29 mouse cellular contexts compared by ENCODE assay signal in the genomic region with DNA sequence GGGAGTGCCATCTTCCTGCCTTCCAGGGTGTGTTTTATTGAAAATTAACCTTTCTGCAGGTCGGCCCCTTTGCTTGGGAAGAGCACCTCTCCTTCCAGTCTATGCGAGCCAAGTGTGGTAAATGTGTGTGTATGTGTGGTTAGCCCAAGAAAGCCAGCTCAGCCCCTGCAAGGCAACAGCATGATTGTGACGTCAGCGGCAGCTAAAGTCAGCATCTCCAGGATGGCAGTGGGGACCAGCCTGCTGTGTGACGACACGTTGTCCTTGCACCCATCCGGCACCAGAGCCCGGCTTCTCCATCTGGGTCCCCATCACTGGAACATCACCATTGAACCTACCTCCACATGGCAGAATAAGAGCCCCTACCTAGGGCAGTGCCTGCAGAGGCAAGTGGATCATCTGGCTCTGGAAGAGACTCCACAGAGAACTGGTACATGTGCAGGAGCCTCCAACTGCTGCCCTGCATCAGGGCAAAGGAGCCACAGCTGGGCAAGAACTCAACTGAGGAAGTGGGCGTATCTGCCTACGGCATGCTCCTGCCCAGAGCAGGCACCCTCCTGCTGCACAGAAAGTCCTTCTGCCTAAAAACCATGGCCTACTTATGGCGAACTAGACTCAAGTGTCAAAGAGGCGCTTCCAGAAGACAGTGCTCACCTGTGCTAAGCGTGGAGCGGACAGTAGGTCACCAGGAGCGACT.
DNase-seq lines count a peak whose midpoint lies in the region; ATAC-seq and TF ChIP-seq lines count a peak whose summit lies in the region.
"Had no signal": no experiment of that assay in that cellular context is flagged by ENCODE, and none has a peak within 500 bp of the region (broad histone marks: within the 10 kb centered on the region; RNA-seq: fewer than 3 reads in every experiment).

No protein-coding gene starts in this region.

- H3K27me3 ChIP-seq in midbrain, embryonic 11.5 days (ENCODE audit: control insufficient read depth, insufficient read depth, low read length), result no peaks in the 10 kb centered on the region
- no peaks in the 10 kb centered on the region for H3K27me3 ChIP-seq in midbrain, postnatal 0 days (ENCODE audit: insufficient read depth, low read length)
- H3K27me3 ChIP-seq: heart, embryonic 15.5 days; neural tube, embryonic 15.5 days; Patski had no signal

- ATAC-seq in midbrain, embryonic 11.5 days (ENCODE audit: low FRiP score), result no peak
- ATAC-seq in midbrain, postnatal 0 days (ENCODE audit: low FRiP score), result no peak
- ATAC-seq: forebrain, embryonic 16.5 days; hindbrain, embryonic 16.5 days; liver, embryonic 12.5 days; Patski had no signal

- no peaks in the 10 kb centered on the region for H3K36me3 ChIP-seq in midbrain, embryonic 11.5 days (ENCODE audit: control insufficient read depth, insufficient read depth, low read length)
- H3K36me3 ChIP-seq in midbrain, postnatal 0 days (ENCODE audit: insufficient read depth, low read length), result no peaks in the 10 kb centered on the region
- H3K36me3 ChIP-seq: heart, embryonic 10.5 days; heart, embryonic 15.5 days; liver, embryonic 12.5 days; neural tube, embryonic 15.5 days had no signal

- H3K4me1 ChIP-seq in midbrain, embryonic 11.5 days (ENCODE audit: control insufficient read depth, insufficient read depth, low read length), result no peaks in the 10 kb centered on the region
- H3K4me1 ChIP-seq in midbrain, postnatal 0 days (ENCODE audit: insufficient read depth, low read length), result no peaks in the 10 kb centered on the region
- H3K4me1 ChIP-seq: heart, embryonic 15.5 days; neural tube, embryonic 15.5 days had no signal

- no peaks in the 10 kb centered on the region for H3K9me3 ChIP-seq in midbrain, embryonic 11.5 days (ENCODE audit: control insufficient read depth, low read length)
- no peaks in the 10 kb centered on the region for H3K9me3 ChIP-seq in midbrain, postnatal 0 days (ENCODE audit: low read length)
- H3K9me3 ChIP-seq: heart, embryonic 10.5 days; heart, embryonic 15.5 days; liver, embryonic 12.5 days; neural tube, embryonic 15.5 days had no signal

- H3K9ac ChIP-seq in midbrain, embryonic 11.5 days (ENCODE audit: low read length), result no peak overlapping the region
- no peak overlapping the region for H3K9ac ChIP-seq in midbrain, postnatal 0 days (replicated peaks; ENCODE audit: low read length, poor library complexity, severe bottlenecking)
- H3K9ac ChIP-seq: heart, embryonic 15.5 days; liver, embryonic 12.5 days; neural tube, embryonic 15.5 days had no signal

- no peak overlapping the region for H3K4me3 ChIP-seq in midbrain, embryonic 11.5 days (ENCODE audit: low read depth, low read length)
- H3K4me3 ChIP-seq in midbrain, postnatal 0 days (ENCODE audit: low read depth, low read length), result no peak overlapping the region
- H3K4me3 ChIP-seq: erythroblast, embryonic 14.5 days; heart, embryonic 10.5 days; heart, embryonic 15.5 days; layer of hippocampus, adult 2 months; liver, embryonic 12.5 days; neural tube, embryonic 15.5 days had no signal

- TF ChIP-seq CTCF in midbrain, postnatal 0 days (IDR thresholded peaks at IDR 0.05), result no peak

- no peak overlapping the region for H3K27ac ChIP-seq in midbrain, embryonic 11.5 days (ENCODE audit: low read depth, low read length)
- H3K27ac ChIP-seq in midbrain, postnatal 0 days (ENCODE audit: low read depth, low read length), result no peak overlapping the region
- H3K27ac ChIP-seq: heart, embryonic 10.5 days; heart, embryonic 15.5 days; layer of hippocampus, adult 2 months; liver, embryonic 12.5 days; neural tube, embryonic 15.5 days; stomach, postnatal 0 days had no signal

- H3K4me2 ChIP-seq in midbrain, embryonic 11.5 days, result no peak overlapping the region
- no peak overlapping the region for H3K4me2 ChIP-seq in midbrain, postnatal 0 days (ENCODE audit: low read depth, low read length, poor library complexity, severe bottlenecking)
- H3K4me2 ChIP-seq: heart, embryonic 15.5 days; liver, embryonic 12.5 days; neural tube, embryonic 15.5 days had no signal

- DNase-seq in midbrain, embryonic 11.5 days (ENCODE audit: low spot score, missing footprints), result peak; percentile 61
- no peak for DNase-seq in midbrain, postnatal 0 days (ENCODE audit: low spot score)
- DNase-seq in 3134 (ENCODE audit: extremely low read depth, insufficient read length, low spot score), result peak; percentile 41
- DNase-seq in 3T3-L1 (ENCODE audit: low read depth, low spot score), result peak; percentile 13
- DNase-seq in thymus, postnatal 25 days, result peak; percentile 19
- no peak for DNase-seq in left cerebral cortex, adult 8-10 months (ENCODE audit: low spot score in 2 of 2)
- DNase-seq in layer of hippocampus, adult 8-10 months (ENCODE audit: low spot score in 2 of 2), result no peak
- DNase-seq: adrenal gland, postnatal 10 days; cerebellum, adult 8-10 months; gastrocnemius, postnatal 14 days; heart, adult 11 months; kidney, adult 18-20 months; kidney, postnatal 36 days; left cerebral cortex, postnatal 4 days; lung, adult 2 months; lung, postnatal 10 days; midbrain, embryonic 14.5 days; retina, postnatal 1 day; spleen, adult 18-20 months had no signal

- 95% methylated on average over 15 of the region's 15 CpGs for WGBS in midbrain, embryonic 11.5 days
- 93% methylated on average over 15 of the region's 15 CpGs for WGBS in midbrain, postnatal 0 days

Comparison
In these comparisons a context has a peak if more than half of its experiments do, and no peak if none do; other contexts are left out.
1. DNase-seq: peak in midbrain, embryonic 11.5 days (single experiment), 3134 (single experiment), 3T3-L1 (single experiment) and thymus, postnatal 25 days (single experiment); none in midbrain, postnatal 0 days (single experiment), left cerebral cortex, adult 8-10 months (0 of 2) and layer of hippocampus, adult 8-10 months (0 of 2).